Mouse (Mus musculus) right cerebral cortex, postnatal 25 days (tissue): Measurements from ENCODE around the gene Napsa.

ENCODE experiments used
- DNase-seq: peaks from one replicate; pipeline ENCODE4 v3.0.0; 2022

The Napsa gene

DNA sequence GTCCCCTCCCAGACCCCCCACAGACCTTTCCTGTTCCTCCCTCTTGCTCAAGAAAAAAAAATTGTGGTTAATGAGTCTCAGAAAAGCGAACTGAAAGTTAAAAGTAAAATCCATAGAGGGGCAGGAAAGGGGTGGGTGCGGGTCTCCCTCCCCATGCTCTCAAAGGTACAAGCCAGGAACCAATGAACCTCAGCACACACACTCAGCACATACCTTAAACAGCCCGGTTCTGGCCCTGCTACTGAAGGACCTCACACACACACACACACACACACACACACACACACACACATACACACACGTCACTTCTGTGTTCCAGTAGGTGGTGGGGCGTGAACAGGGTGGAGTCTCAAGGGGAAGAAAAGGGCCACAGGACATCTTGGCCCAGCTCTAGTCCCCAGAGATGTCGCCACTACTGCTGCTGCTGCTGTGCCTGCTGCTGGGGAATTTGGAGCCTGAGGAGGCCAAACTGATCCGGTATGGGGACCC lies at the start of gene Napsa:
Gene Napsa (plus strand): TSS at position 168 of the 489 bp plus-strand sequence.
- DNase-seq, result no peak

DNA sequence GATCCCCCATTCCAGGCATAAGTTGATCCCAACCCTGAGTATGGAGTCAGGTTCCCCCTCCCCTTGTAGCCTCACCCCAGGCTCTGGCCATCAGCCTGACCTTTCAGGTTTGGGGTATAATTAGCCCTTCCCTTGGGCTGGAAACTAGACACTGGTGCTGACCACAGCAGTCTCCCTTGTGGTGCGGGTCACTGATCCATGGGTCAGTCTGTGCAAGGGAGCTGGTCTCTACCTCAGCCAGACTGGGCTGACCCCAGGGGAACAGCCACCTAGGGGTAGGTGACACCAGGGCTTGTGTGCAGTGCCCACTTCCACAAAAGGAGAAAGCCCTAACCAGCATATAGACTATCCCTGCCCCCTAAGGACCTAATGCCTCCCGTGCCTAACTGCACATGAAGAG lies 49.1 kb upstream of the Napsa start:
- DNase-seq, result no peak

DNA sequence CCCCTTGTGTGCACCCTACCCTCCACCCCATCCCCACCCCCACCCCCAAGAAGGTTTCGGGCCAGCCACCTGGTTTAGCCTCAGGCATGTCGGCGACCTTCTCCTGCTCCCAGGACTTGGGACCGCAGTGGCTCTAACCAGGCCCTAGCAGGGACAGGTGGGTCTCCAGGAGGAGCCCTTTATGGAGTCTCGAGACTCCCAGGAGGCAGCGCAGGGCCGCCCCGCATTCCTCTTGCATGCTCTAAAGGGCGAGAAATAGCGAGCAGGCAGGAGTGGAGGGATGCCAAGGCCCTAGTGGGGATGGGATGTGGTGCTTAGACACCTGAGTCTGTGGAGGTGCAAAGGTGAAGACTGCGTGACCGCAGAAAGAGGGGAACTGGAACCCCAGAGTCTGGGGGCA lies 47.7 kb upstream of the Napsa start, which contains the start of gene Mybpc2:
Gene Mybpc2 (minus strand): TSS at position 155 of the 400 bp plus-strand sequence.
- no peak for DNase-seq

- peak; percentile 31 for DNase-seq
These were observed 46.9 kb upstream of the Napsa start for GRCm38 (mm10) chr7:44525126-44525832.

- no peak for DNase-seq
These were observed 45.6 kb upstream of the Napsa start for GRCm38 (mm10) chr7:44526414-44527154.

- peak; percentile 79 for DNase-seq
These were observed 44.4 kb upstream of the Napsa start for GRCm38 (mm10) chr7:44527483-44528398.

DNA sequence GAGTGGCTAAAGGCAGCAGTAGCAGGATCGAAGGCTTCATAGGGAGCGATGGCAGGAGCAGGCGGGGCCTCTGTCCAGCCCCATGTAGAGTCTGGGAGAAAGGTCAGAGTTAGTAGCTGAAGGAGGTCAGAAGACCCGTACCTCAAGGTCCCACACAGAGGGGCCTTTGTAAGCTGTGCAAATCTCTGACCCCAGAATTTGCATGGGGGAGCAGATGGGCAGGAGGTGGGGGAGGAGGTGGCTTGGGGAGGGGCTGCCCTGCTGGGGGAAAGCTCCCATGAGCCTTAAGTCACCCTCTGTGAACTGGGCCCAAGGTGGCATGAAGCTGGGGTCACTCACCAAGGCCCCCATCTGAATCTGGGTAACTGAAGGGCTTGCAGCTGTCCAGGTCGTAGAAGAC lies 42.7 kb upstream of the Napsa start:
- no peak for DNase-seq

- DNase-seq, result no peak
These were observed 41.7 kb upstream of the Napsa start for GRCm38 (mm10) chr7:44530507-44530906.

DNA sequence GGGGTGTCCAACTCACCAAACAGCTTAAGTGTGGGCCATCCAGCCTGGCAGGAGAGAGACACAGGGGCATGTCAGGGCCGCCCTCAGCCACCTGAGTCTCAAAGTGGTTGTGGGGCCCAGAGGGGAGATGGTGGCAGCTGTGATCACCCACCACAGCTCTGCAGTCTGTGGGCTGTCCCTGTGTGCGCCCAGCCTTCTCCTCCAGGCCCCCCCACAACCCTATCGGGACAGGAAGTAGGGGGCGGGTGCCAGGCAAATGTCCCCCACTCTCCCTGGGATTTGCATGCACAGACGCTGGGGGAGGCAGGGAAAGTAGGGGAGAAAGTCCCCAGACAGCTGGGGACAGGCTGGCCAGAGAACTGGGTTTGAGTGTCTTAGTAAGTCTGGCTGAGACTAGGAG lies 41.0 kb upstream of the Napsa start:
- no peak for DNase-seq

DNA sequence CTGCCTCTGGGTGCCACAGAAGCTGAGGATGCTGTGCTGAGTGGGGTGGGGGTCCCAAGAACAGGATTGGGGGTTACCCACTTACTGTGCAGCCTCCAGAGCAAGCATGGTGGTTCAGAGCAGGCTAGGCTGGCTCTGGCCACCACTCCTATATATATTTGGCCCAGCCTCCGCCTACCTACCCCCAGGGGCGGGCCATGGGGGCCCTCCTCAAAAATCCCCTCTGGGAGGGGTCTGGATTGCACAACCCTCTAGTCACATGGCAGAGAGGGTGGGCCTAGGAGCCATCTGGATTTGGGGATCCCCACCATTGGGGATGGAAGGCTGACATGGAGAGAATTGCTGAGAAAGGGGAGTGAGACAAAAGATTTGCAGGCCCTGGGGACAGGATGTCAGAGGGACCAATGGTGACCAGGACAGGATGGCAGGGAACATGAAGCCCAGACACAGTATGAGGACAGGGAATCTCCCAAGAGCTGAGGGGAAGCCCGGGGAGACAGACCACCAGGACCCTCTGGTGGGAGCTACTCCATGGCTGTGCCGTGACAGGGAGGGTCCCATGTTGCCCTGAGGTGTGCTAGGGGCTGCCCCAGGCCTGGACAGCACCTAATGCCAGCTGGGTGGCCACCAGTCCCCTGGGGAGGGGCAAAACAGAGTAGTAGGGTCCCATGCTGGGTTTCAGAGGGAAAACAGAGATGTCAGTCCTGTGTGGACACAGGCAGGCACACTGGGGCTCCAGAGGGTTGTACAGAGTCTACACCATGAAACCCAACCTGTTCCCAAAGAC lies 40.0 kb upstream of the Napsa start, which contains the start of gene Spib:
Gene Spib (minus strand): TSS at position 126 of the 787 bp plus-strand sequence.
- no peak for DNase-seq

DNA sequence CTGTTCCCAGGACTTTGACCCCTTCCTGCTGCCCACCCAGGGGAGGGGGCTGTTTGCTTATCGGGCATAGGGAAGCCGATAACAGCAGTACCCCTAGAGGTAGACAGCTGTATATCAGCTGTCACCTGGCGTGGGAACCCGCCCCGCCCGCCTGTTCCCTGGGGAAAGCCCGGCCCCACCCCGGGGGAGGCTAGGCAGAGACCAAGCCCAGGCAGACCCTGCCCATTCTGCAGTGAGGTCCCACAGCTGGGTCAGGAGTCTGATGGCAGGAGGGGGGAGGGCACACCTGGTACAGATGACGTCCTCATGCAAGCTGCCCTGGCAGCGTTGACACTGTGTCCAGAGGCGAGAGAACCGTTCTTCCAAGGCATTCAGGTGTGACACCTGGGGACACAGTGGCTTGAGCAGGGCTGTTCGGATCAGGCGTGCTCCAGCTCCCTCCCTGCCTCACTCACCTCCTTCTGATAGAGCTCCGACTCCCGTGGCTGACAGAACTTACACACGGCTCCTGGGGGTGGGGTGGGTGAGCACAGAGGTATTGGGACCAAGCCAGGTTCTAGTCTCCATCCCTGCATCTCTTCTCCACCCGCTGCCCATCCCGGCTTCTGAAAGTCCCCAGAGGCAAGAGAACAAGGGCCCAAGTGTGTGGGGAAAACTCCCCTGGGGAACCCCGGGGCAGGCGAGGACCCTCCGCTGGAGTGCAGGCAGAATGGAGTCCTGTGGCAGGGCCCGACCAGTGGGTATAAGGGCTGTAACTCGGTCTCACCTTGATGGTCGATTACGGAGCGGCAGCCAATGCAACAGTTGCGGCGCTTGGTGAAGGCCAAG lies 39.0 kb upstream of the Napsa start:
- DNase-seq, result no peak

GRCm38 (mm10) chr7:44533746-44534045 lies 38.5 kb upstream of the Napsa start:
- no peak for DNase-seq

- no peak for DNase-seq
These were observed 37.9 kb upstream of the Napsa start for GRCm38 (mm10) chr7:44534242-44534641.

DNA sequence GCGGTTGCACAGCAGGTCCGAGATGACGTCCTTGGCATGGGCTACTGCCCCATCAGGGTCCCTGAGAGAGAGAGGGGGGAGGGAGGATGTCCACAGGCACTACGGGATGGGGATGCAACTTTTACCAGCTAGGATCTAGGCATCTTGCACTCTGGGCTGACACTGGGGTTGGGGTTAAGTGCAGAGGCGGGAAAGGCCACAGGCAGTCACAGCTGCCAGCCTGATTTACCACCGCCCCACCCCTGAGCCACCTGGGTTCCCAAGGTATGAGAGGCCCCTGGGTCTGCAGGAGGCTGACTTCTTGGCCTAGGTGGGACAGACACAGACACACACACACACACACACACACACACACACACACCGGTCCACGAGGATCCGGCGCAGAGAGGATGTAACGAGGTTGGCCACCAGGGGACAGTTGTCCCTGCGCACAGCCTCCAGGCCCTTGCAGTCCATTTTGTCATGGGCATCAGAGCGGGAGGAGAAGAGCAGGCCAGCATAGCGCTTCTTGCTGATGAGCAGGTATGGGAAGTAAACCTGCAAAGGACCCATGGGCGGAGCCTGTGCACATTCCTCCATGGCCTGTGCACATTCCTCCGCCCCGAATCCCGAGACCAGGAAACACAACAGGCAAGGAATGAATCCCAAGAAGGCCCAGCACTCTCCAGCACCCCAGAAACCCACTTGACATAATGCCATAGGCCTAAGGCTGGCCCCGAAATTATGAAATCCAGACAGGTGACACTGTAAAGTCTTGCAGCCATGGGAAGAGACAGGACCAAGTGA lies 37.3 kb upstream of the Napsa start:
- no peak for DNase-seq

DNA sequence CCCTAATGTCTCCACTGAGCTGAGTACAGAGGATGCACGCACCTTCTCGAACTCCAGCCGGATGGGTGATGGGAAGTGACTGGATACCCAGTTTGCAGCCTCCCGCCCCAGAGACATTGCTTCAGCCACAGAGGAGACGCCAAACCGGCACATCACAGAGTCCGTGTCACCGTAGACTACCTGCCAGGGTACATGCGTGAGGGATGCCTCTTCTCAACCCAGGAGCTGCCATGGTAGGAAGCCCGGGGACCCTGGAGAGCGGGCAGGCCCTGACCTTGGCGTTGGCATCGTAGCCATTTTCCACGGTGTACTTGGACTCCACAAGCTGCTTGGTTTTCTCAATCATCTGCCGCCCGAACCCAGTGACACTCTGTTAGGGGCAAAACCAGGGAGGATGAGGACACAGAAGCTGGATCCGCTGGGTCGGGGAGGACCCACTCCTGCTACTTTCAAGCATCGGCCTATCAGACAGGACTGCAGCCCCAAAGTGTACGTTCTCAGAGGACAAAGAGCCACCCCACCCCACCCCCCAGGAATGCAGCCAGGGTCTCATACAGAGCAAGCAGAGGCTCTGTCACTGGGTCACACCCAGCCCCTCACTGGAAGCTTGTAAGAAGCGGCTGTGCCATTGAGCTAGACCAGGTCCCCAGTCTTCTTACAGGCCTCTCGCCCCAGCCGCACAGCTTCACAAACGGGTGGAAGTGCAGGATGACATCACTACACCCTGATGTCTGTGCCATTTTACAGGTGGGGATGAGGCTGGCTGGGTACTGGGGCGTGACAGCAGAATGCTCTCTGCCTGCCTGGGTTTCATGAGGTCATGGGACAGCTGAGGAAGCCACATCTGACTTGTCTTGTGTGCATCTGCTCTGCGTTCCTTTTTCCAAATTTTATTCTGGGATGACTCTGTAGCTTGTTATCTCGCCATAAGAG lies 36.3 kb upstream of the Napsa start:
- DNase-seq, result no peak

DNA sequence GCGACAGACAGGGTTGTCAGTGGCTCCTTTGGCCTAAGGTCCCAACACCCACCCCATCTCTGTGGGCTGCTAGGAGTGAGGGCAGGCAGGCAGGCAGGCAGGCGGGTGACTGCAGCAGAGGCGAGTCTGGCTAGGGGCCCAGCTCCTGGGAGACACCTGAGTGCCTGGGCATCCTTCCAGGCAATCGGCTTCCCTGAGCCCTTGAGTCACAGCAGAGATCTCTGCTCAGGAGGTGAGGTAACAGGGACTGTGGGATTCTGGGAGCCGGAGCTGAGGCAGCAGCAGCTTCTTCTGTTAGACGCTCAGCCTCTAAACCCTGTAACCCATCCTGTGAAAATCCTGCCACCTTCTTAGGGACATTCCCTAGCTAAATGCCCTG lies 35.6 kb upstream of the Napsa start:
- DNase-seq, result peak; percentile 63

- no peak for DNase-seq
These were observed 35.2 kb upstream of the Napsa start for GRCm38 (mm10) chr7:44537009-44537408.

GRCm38 (mm10) chr7:44537496-44537895 lies 34.7 kb upstream of the Napsa start:
- DNase-seq, result no peak
